ENCODE assay signal across 7 mouse cellular contexts in the genomic region with DNA sequence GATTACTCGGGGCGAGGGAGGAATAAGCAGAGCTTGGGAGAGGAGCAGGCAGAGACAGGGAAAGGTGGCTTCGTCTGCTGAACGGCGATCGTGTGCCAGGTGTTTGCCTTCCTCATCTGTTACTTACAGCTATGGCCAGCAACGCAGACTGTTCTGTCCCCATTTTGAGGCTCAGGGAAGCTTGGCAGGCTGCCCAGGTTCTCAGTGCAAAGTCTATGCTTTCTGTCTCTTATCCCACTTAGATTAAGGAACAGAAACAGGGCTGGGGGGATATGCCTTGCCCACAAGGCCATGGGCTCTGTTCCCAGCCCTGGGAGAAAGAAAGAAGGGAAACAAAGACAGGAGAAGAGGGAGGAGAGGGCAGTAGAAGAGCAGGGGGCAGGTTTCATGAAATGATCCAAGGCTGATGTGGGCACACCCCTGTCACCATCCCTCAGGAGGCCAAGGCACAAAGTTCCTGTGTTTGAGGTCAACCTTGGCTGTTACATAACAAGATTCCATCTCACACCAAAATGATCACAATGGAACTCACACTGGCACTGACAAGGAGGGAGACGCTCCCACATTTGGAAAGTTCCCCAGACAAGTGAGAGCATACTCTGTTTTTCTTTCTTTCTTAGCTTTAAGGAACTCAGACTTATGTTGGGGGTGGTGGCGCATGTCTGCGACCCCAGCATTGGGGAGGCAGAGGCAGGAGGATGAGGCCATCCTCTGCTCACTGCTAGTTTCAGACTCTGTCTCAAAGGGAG.
A peak's percentile ranks its signal among the peaks of the same experiment; 100 is the strongest.
DNase-seq lines count a peak whose midpoint lies in the region; ATAC-seq and TF ChIP-seq lines count a peak whose summit lies in the region.

No protein-coding gene starts in this region.

- H3K9ac ChIP-seq in hindbrain, postnatal 0 days (replicated peaks; ENCODE audit: low read length) = no peak overlapping the region
- no peak overlapping the region for H3K9ac ChIP-seq in neural tube, embryonic 15.5 days (replicated peaks)

- 45% methylated on average over 10 of the region's 10 CpGs for WGBS in hindbrain, postnatal 0 days
- 65% methylated on average over 10 of the region's 10 CpGs for WGBS in neural tube, embryonic 15.5 days

- no peak overlapping the region for H3K4me2 ChIP-seq in hindbrain, postnatal 0 days (ENCODE audit: low read depth, low read length)
- H3K4me2 ChIP-seq in neural tube, embryonic 15.5 days = no peak overlapping the region

- H3K36me3 ChIP-seq in hindbrain, postnatal 0 days (ENCODE audit: insufficient read depth, low read length) = no peaks in the 10 kb centered on the region
- H3K36me3 ChIP-seq in neural tube, embryonic 15.5 days = 0 out of 2 replicates have a peak, but pooled peaks cover 6% of the 10 kb centered on the region

- H3K27ac ChIP-seq in hindbrain, postnatal 0 days = peak overlapping the region; percentile 27; the same call in 1 of the 2 replicates
- peak overlapping the region; percentile 47; the same call in 1 of the 2 replicates for H3K27ac ChIP-seq in left cerebral cortex, adult 2 months
- H3K27ac ChIP-seq in neural tube, embryonic 15.5 days (replicated peaks) = peak overlapping the region; percentile 35; the same call in 1 of the 2 replicates

- intact Hi-C loops in left cerebral cortex, adult 2 months (cut with DNase I) = loop anchor here (5.0 kb wide), 1 partner anchor 156 kb away; a partner anchor contains a TSS

- no peak for TF ChIP-seq CTCF in hindbrain, postnatal 0 days (IDR thresholded peaks at IDR 0.05; ENCODE audit: low read depth)
- no peak for TF ChIP-seq CTCF in left cerebral cortex, adult 2 months (IDR thresholded peaks at IDR 0.05)

- H3K27me3 ChIP-seq in hindbrain, postnatal 0 days (ENCODE audit: insufficient read depth, low read length) = no peaks in the 10 kb centered on the region
- H3K27me3 ChIP-seq in neural tube, embryonic 15.5 days (replicated peaks) = no peaks in the 10 kb centered on the region

- no peak overlapping the region for H3K4me3 ChIP-seq in hindbrain, postnatal 0 days (ENCODE audit: low read length)
- no peak overlapping the region for H3K4me3 ChIP-seq in left cerebral cortex, adult 2 months
- H3K4me3 ChIP-seq in neural tube, embryonic 15.5 days (replicated peaks) = no peak overlapping the region

- ATAC-seq in hindbrain, postnatal 0 days = 0 out of 2 replicates have a peak, but pooled peaks have one; percentile 6
- no peak for ATAC-seq in neural tube, embryonic 15.5 days (ENCODE audit: low FRiP score)

- no peaks in the 10 kb centered on the region; the same call in none of the 2 replicates for H3K4me1 ChIP-seq in hindbrain, postnatal 0 days (ENCODE audit: insufficient read depth, low read length)
- peaks cover 17% of the 10 kb centered on the region; the same call in 1 of the 2 replicates for H3K4me1 ChIP-seq in neural tube, embryonic 15.5 days

- no peaks in the 10 kb centered on the region for H3K9me3 ChIP-seq in hindbrain, postnatal 0 days (ENCODE audit: low read length)
- H3K9me3 ChIP-seq in neural tube, embryonic 15.5 days (replicated peaks) = no peaks in the 10 kb centered on the region

- peak; percentile 17 for DNase-seq in MN1 (ENCODE audit: low spot score)
- peak; percentile 64 for DNase-seq in adrenal gland, postnatal 10 days
- DNase-seq in frontal cortex, adult 2 months (ENCODE audit: extremely low spot score in 1 of 2, low spot score in 1 of 2) = peak; percentile 41 to 70
- DNase-seq in hindbrain, postnatal 0 days (ENCODE audit: low spot score) = peak; percentile 51
- DNase-seq in left cerebral cortex, adult 2 months (ENCODE audit: extremely low spot score in 1 of 2, low spot score in 2 of 2) = peak; percentile 54 to 72
- DNase-seq in yolk sac, embryonic 10.5 days (ENCODE audit: low spot score) = no peak
